Mouse (Mus musculus) heart, postnatal 0 days (tissue): ENCODE measurements around the gene Btbd18. TPM values are rescaled to one million over a fixed set of nuclear protein-coding genes. Genes with fewer than 3 reads are reported as not detected.

ENCODE experiments used
- ATAC-seq: fragments of 200-750 bp; cut with Nextera tagmentation; 2 replicates; pipeline ENCODE4 v1.8.0; 2017; ENCODE audit warnings: low read depth, moderate number of reproducible peaks, moderate library complexity; ENCODE audit not compliant: insufficient read depth
- DNase-seq: peaks from one replicate; pipeline ENCODE4 v3.0.0-alpha.2; 2016; ENCODE audit warnings: low spot score
- H3K27ac ChIP-seq: fragments of 300-500 bp; sonication (generic); 2 replicates; pipeline ENCODE4 v1.5.1; 2014; ENCODE audit warnings: low read depth, mild to moderate bottlenecking
- H3K27me3 ChIP-seq: fragments of 300-500 bp; sonication (generic); 2 replicates; pipeline ENCODE4 v1.6.1; 2014; ENCODE audit warnings: low read length, mixed read lengths; ENCODE audit not compliant: control insufficient read depth, insufficient read depth
- H3K36me3 ChIP-seq: fragments of 300-500 bp; sonication (generic); replicated peaks from 2 replicates; pipeline ENCODE4 v1.6.1; 2014; ENCODE audit warnings: low read length, mixed read lengths; ENCODE audit not compliant: control insufficient read depth, insufficient read depth
- H3K4me1 ChIP-seq: fragments of 300-500 bp; sonication (generic); 2 replicates; pipeline ENCODE4 v1.6.1; 2014; ENCODE audit warnings: antibody characterized with exemption; ENCODE audit not compliant: control insufficient read depth, insufficient read depth
- H3K4me2 ChIP-seq: fragments of 300-500 bp; sonication (generic); 2 replicates; pipeline ENCODE4 v1.6.1; 2014; ENCODE audit warnings: low read depth, mild to moderate bottlenecking, low read length, moderate library complexity
- H3K4me3 ChIP-seq: fragments of 300-500 bp; sonication (generic); 2 replicates; pipeline ENCODE4 v1.5.1; 2014; ENCODE audit warnings: low read depth, low read length
- H3K9ac ChIP-seq: fragments of 300-500 bp; sonication (generic); replicated peaks from 2 replicates; pipeline ENCODE4 v1.6.1; 2014; ENCODE audit warnings: low read depth, low read length, mixed read lengths
- H3K9me3 ChIP-seq: fragments of 300-500 bp; sonication (generic); replicated peaks from 2 replicates; pipeline ENCODE4 v1.6.1; 2016; ENCODE audit warnings: low read length; ENCODE audit not compliant: control insufficient read depth
- CTCF ChIP-seq: IDR thresholded peaks from 2 replicates; pipeline ENCODE4 v1.5.1; 2016; ENCODE audit warnings: antibody characterized with exemption, control low read depth, low read depth
- EP300 ChIP-seq: IDR thresholded peaks from 2 replicates; pipeline ENCODE4 v1.6.1; 2016; ENCODE audit warnings: antibody characterized with exemption, low read depth
- whole genome bisulfite sequencing: fragments of 180-500 bp; shearing (Covaris S2); extraction: QIAGEN DNeasy Blood & Tissue Kit; methylation state at CpG from one replicate; pipeline ENCODE4 v1.1.7; 2014; 5-methylcytosine and 5-hydroxymethylcytosine counted together
- polyA plus RNA-seq: library from polyadenylated mRNA; unstranded; fragments of >200 nt; fragmentation: Nextera tagmentation; extraction: Ambion mirVana; gene quantifications from 2 replicates; pipeline ENCODE4 v1.2.1, GENCODE M21; 2015
- total RNA-seq: library from RNA; depleted of rRNA; stranded (reverse); fragments of >200 nt; gene quantifications from 2 replicates; pipeline ENCODE4 v1.2.3, GENCODE M21; 2014; ENCODE audit warnings: low replicate concordance; rRNA removed

Btbd18 gene
- not detected in 2 replicates for total RNA-seq
- 0.05 and 0.08 TPM in 2 replicates for polyA plus RNA-seq

DNA sequence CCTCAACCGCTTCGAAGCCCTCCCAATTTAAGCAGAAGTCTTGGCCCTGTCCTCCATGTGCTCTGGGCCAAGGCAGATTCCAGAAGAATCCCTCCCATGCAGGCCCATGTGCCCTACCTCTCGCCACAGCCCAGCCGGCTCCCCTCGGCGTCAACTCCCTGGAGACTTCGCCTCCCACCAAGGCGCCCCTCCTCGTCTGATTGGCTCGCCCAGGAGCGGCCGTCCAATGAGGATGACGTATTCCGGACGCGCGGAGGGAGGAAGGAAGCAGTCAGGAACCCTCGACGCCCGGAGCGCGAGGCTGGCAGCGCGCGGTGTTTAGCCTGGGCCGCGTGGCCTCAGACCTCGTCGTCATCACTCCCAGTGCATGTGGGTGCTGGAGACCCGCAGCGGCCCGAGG, at the start of gene Btbd18:
TSS of gene Btbd18 (plus strand) at position 274 of the 400 bp plus-strand sequence.
- Histone ChIP-seq H3K4me2 (no peak within 1 kb of the TSS), H3K4me1 (no peaks in the 10 kb centered on the region), H3K27ac (no peak within 1 kb of the TSS), H3K36me3 (no peaks in the 10 kb centered on the region), H3K9me3 (no peaks in the 10 kb centered on the region), H3K27me3 (no peaks in the 10 kb centered on the region), H3K9ac (no peak within 1 kb of the TSS), H3K4me3 (no peak within 1 kb of the TSS)
- no peak for DNase-seq
- WGBS = 92% methylated on average over 32 of the region's 32 CpGs
- TF ChIP-seq EP300 = no peak
- no peak for ATAC-seq

DNA sequence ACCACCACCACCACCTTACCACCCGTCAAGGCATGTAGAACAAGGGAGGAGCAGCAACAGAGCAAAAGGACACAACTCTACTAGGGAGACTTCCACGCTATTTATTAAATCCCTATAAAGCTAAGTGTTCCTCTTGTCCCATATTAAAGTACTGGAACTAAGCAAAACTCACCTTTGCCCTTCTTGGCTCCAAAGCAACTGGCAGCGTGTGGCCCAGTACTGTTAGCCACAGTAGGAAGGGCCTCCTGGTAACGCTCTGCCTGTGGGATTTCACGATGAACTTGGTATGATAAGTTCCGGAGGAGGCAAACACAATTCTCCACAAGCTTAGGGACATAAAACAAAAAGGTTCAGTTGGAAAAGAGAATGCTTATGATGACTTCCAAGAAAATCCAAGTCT, 46.1 kb upstream of the Btbd18 start:
- Histone ChIP-seq H3K27ac (no peak overlapping the region), H3K4me1 (no peaks in the 10 kb centered on the region), H3K27me3 (no peaks in the 10 kb centered on the region), H3K9ac (no peak overlapping the region), H3K4me2 (no peak overlapping the region), H3K9me3 (no peaks in the 10 kb centered on the region), H3K36me3 (peaks cover 99% of the 10 kb centered on the region), H3K4me3 (no peak overlapping the region)
- no peak for ATAC-seq
- DNase-seq = no peak
- 88% methylated on average over 6 of the region's 6 CpGs for WGBS
- TF ChIP-seq EP300 (no peak), CTCF (no peak)

DNA sequence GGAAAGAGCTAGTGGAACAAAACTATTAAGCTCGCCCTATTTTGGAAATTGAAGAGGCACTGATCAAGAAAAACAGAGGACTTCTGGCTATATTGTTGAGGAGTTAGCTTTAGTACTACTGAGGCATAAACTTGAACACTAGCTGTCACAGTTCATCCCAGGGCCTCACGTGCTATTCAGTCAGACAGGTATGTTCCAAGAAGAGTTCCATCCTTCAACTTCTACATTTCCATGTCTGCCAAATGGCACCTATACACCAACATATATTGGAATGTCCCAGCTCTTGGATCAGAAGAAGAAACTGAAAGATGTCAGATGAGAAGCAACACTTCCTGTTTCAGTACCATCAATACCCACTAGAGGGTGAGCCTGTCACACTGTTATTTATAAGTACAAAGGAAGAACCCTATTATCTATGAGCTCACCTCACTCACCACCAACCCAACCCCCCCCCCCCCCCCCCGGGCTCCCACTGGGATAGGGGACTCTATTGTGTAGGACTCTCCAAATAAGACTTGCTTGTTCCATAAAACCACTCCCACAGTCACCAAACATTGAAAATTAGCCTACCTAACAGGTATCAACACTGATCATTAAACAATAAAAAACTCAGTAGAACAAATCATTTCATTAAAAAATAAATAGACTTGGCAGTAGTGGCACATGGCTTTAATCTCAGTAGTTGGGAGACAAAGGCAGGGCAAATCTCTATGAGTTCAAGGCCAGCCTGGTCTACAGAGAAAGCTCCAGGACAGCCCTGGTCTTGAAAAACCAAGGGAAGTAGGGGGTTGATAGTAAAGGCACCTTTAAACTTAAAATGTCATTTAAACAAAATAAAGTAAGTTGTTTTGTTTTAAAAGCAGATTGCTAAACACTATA, 41.0 kb upstream of the Btbd18 start:
- Histone ChIP-seq H3K9me3 (no peaks in the 10 kb centered on the region), H3K4me3 (no peak overlapping the region), H3K27me3 (no peaks in the 10 kb centered on the region), H3K4me2 (no peak overlapping the region), H3K9ac (no peak overlapping the region), H3K4me1 (peaks cover 12% of the 10 kb centered on the region), H3K36me3 (peaks cover 85% of the 10 kb centered on the region), H3K27ac (peak overlapping the region; percentile 71; the same call in 1 of the 2 replicates)
- TF ChIP-seq EP300 (no peak), CTCF (peak; percentile 78)
- DNase-seq (peak; percentile 80), ATAC-seq (peak; percentile 84)
- 60% methylated on average over 3 of the region's 3 CpGs for WGBS

DNA sequence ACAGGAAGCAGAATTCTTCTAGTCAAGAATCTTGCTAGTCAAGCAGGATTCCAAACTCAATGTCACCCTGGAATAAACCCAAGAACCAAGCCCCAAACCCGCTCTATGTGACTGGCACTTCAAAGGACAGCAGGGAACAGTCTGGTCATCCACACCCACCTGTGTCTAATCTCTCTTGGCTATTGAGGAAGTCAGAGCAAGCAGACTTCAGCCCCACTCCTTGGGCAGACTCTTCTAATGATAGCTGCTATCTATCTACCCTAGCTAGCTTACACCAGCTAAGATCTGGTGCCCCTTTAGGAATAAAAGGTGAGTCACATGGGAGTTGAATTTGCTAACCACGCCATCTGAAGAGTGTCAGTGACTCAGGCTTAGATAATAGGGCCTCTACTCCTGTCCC, 40.0 kb upstream of the Btbd18 start:
- H3K4me3 ChIP-seq = no peak overlapping the region
- peaks cover 18% of the 10 kb centered on the region for H3K4me1 ChIP-seq
- H3K9ac ChIP-seq = no peak overlapping the region
- no peaks in the 10 kb centered on the region for H3K27me3 ChIP-seq
- DNase-seq (no peak), ATAC-seq (no peak)
- no peak overlapping the region for H3K4me2 ChIP-seq
- TF ChIP-seq CTCF (no peak), EP300 (no peak)
- no peaks in the 10 kb centered on the region for H3K9me3 ChIP-seq
- WGBS = 27% methylated on average over 2 of the region's 2 CpGs
- peaks cover 74% of the 10 kb centered on the region for H3K36me3 ChIP-seq
- H3K27ac ChIP-seq = peak overlapping the region; percentile 71

DNA sequence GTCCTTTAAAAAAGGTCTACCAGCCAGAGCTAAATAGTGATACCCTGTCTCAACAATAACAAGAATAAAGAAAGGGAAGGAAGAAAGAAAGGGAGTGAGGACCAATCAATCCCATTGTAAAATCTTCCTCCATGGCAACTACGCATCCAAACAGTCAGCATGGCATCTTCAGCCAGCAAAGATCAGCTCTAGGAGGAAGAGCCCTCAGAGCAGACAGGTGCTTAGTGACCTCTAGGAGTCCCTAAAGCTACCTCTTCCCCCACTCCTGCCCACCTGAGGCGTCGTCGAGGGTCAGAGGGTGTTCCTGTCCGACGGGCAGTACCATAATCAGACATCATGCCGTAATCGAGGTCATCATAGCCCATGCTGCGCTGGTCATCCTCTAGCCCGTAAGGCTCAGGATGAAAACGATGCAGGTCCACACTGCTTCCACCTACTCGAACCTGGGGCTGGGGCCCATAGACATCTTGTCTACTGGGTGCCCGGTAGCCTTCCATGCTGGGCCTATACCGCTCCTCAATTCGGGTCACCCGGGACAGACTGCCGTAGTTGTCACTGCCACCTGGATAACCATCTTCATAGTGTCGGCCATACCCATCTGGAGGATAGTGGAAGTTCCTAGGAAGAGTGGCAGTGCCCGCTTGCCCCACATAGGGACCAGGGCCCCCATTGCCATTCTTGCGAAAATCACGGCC, 39.1 kb upstream of the Btbd18 start:
- ATAC-seq (no peak), DNase-seq (no peak)
- no peak for TF ChIP-seq CTCF
- H3K27ac ChIP-seq = no peak overlapping the region
- no peak overlapping the region for H3K9ac ChIP-seq
- no peak overlapping the region for H3K4me3 ChIP-seq
- peaks cover 25% of the 10 kb centered on the region for H3K4me1 ChIP-seq
- 91% methylated on average over 21 of the region's 21 CpGs for WGBS
- peaks cover 75% of the 10 kb centered on the region for H3K36me3 ChIP-seq
- H3K4me2 ChIP-seq = no peak overlapping the region
- no peaks in the 10 kb centered on the region for H3K27me3 ChIP-seq
- no peaks in the 10 kb centered on the region for H3K9me3 ChIP-seq
